Mouse (Mus musculus) spleen, postnatal 0 days (tissue): Measurements from ENCODE around the gene 4930505A04Rik. TPM values are rescaled to one million over a fixed set of nuclear protein-coding genes. Genes with fewer than 3 reads are reported as not detected.

Source experiments
- polyA plus RNA-seq: library from polyadenylated mRNA; unstranded; fragments of >200 nt; fragmentation: Nextera tagmentation; extraction: Ambion mirVana; gene quantifications from 2 replicates; pipeline ENCODE4 v1.2.1, GENCODE M21; 2015

The 4930505A04Rik gene
- polyA plus RNA-seq: not detected in 2 replicates

GRCm38 (mm10) chr11:30471751-30472593 is at the start of gene 4930505A04Rik:
TSS of gene 4930505A04Rik (minus strand) at chr11:30471827.

Other genes with a start within 250 kb of the 4930505A04Rik start
- 34.6 and 44.5 TPM in 2 replicates for gene Sptbn1, start 203.7 kb downstream of the 4930505A04Rik start, polyA plus RNA-seq
- gene Acyp2, start 177.8 kb upstream of the 4930505A04Rik start, polyA plus RNA-seq: 9.4 and 12.9 TPM in 2 replicates